Mouse (Mus musculus) midbrain, embryonic 15.5 days (tissue): Measurements from ENCODE around the gene Nav3. TPM values are rescaled to one million over a fixed set of nuclear protein-coding genes. Genes with fewer than 3 reads are reported as not detected.
A peak's percentile ranks its signal among the peaks of the same experiment; 100 is the strongest.

Experiments
- ATAC-seq: fragments of 200-750 bp; cut with Nextera tagmentation; replicated peaks from 2 replicates; pipeline ENCODE4 v1.8.0; 2017; ENCODE audit warnings: moderate TSS enrichment
- H3K27ac ChIP-seq: fragments of 300-500 bp; sonication (generic); 2 replicates; pipeline ENCODE4 v1.5.1; 2015; ENCODE audit warnings: mild to moderate bottlenecking, inconsistent platforms
- H3K27me3 ChIP-seq: fragments of 300-500 bp; sonication (generic); replicated peaks from 2 replicates; pipeline ENCODE4 v1.6.1; 2015; ENCODE audit warnings: inconsistent platforms
- H3K36me3 ChIP-seq: fragments of 300-500 bp; sonication (generic); replicated peaks from 2 replicates; pipeline ENCODE4 v1.6.1; 2015; ENCODE audit warnings: inconsistent platforms
- H3K4me1 ChIP-seq: fragments of 300-500 bp; sonication (generic); 2 replicates; pipeline ENCODE4 v1.6.1; 2015; ENCODE audit warnings: inconsistent platforms
- H3K4me2 ChIP-seq: fragments of 300-500 bp; sonication (generic); 2 replicates; pipeline ENCODE4 v1.6.1; 2015; ENCODE audit warnings: inconsistent platforms, mild to moderate bottlenecking, moderate library complexity
- H3K4me3 ChIP-seq: fragments of 300-500 bp; sonication (generic); 2 replicates; pipeline ENCODE4 v1.5.1; 2015; ENCODE audit warnings: mild to moderate bottlenecking, inconsistent platforms
- H3K9ac ChIP-seq: fragments of 300-500 bp; sonication (generic); 2 replicates; pipeline ENCODE4 v1.6.1; 2015; ENCODE audit warnings: mild to moderate bottlenecking, inconsistent platforms
- H3K9me3 ChIP-seq: fragments of 300-500 bp; sonication (generic); 2 replicates; pipeline ENCODE4 v1.6.1; 2016; ENCODE audit warnings: inconsistent platforms
- WGBS: fragments of 180-500 bp; shearing (Covaris S2); methylation state at CpG from one replicate; pipeline ENCODE4 v1.1.7; 2015; ENCODE audit warnings: mixed read lengths; 5-methylcytosine and 5-hydroxymethylcytosine counted together
- polyA plus RNA-seq: library from polyadenylated mRNA; unstranded; fragments of >200 nt; fragmentation: Nextera tagmentation; extraction: Ambion mirVana; gene quantifications from 2 replicates; pipeline ENCODE4 v1.2.1, GENCODE M21; 2015

Nav3 gene
- polyA plus RNA-seq, 1 experiment from 2014 or later = 27.0 TPM

DNA sequence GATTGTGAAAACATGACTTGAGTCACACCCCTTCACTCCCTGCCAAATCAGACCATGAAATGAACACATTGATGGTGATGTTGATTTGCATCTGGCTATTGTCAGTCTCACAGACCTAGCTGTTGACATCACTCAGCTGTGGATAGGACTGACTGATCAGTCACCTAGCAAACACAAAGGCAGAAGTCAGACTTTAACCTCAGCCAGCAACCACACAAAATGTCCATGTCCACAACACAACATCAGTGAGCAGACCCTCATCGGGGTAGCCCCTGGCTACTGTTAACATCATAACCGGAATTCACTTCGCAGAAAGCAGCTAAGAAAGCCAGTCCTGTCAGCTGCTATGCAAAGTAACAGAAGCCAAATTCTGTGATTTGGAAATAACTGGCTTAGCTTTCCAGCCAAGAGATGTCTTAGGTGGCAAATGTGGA, 213.9 kb downstream of the Nav3 start:
- ATAC-seq = peak; percentile 39; the same call in 1 of the 2 replicates
- H3K27me3 ChIP-seq = no peaks in the 10 kb centered on the region
- 45% methylated on average over 3 of the region's 3 CpGs for WGBS
- no peaks in the 10 kb centered on the region for H3K9me3 ChIP-seq
- no peak overlapping the region for H3K4me3 ChIP-seq
- peak overlapping the region; percentile 45; the same call in 1 of the 2 replicates for H3K27ac ChIP-seq
- no peak overlapping the region for H3K9ac ChIP-seq
- no peaks in the 10 kb centered on the region for H3K36me3 ChIP-seq
- H3K4me1 ChIP-seq = peaks cover 11% of the 10 kb centered on the region
- H3K4me2 ChIP-seq = no peak overlapping the region

DNA sequence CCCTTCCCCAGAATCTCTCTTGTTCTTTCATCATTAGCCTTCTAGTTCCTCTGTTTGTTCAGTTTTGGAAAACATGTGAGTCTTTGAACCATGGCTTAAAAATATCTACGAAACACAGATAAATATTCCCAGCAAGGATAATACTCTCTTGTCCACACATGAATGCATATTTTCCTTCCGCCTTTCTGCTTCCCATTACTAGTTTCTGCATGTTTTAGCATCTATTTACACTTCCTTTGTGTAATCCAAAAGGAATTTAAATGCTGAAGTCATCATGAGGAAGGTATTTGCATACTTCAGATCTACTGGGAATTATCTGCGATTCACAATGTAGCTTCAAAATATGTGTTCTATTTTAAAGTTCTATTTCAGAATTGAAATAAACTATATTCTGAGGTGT, 215.3 kb downstream of the Nav3 start:
- WGBS = 37% methylated on average over 3 of the region's 3 CpGs

DNA sequence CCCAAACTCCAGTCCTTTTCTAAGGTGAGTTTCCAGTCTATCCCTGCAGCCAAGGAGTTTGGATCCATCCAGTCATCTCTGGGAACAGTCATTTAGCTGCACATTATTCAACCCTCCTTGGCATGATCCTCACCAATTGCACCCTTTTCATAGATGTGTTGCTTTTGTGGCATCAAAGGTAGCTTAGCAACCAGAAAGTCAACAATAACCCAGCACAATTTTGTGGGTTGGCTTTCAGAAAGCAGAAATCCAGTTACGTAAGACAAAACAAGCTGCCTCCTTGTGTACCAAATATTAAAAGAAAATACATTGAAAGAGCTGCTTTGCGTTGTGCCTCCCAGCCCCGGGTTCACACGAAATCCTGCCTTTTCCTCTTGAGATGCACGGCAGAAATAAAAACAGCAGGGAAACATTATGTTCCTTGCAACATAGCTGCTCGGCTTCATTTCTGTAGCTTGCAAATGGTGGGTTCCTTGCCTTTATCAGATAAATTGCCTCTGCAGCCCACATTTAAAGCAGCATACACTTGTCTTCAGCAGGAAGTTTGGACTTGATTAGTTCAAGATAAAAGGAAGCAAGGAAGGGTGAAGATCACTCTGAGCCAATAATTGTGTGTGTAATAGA, 222.6 kb downstream of the Nav3 start:
- Histone ChIP-seq H3K27ac (peak overlapping the region; percentile 62; the same call in 1 of the 2 replicates), H3K27me3 (no peaks in the 10 kb centered on the region), H3K4me2 (no peak overlapping the region), H3K9me3 (no peaks in the 10 kb centered on the region), H3K9ac (no peak overlapping the region), H3K4me1 (peaks cover 6% of the 10 kb centered on the region; the same call in 1 of the 2 replicates), H3K4me3 (no peak overlapping the region), H3K36me3 (no peaks in the 10 kb centered on the region)
- ATAC-seq = no peak
- 54% methylated on average over 6 of the region's 6 CpGs for WGBS

More for the DNA sequence above, 215.3 kb downstream of the Nav3 start:
- Histone ChIP-seq H3K27ac (no peak overlapping the region), H3K4me1 (peaks cover 11% of the 10 kb centered on the region), H3K36me3 (no peaks in the 10 kb centered on the region), H3K9ac (no peak overlapping the region), H3K4me2 (no peak overlapping the region), H3K27me3 (no peaks in the 10 kb centered on the region), H3K9me3 (no peaks in the 10 kb centered on the region), H3K4me3 (no peak overlapping the region)
- ATAC-seq = no peak

DNA sequence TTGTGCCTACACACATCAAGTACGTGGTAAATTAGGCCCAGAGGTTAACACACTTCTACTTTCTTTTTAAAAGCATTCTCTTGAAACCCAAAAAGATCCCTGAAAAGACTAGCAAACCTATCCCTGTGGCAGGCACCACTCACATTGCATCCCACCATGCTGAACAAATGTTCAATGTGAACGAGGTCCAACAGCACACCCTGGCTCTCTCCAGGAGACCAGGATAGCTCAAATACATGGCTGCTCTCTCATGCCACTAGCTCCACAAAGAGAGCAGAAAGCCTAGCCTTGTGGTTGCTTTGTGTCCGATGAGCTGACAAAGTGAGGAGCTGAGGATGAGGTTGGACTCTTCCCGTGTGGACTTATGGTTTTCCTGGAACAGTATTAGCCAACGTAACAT, 249.6 kb downstream of the Nav3 start:
- WGBS = 83% methylated on average over 5 of the region's 5 CpGs

DNA sequence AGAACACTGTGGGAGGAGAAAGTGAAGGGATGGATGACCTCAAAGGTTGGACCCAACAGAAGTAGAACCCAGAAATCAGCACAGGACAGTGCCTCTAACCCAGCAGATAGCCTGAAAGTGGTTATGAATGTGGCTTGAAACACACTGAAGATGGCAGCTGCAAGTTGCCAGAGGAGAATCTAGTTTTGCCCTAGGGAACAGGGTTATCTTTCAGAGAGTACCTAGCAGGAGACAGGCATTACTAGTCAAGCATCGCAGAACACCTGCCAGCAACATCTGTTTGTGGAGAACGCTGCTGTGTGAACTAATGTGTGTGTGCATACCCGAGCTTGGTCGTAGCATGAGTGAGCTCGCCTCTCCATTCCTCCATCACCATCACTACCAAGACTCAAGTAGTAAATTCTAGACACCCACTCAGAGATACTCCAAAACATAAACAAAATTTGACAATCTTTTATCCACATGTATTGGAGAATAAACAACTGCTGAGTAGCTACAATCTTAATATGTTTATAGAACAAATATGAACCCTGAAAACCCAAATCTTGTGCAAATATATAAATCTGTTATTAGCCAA, 251.8 kb downstream of the Nav3 start:
- Histone ChIP-seq H3K36me3 (no peaks in the 10 kb centered on the region), H3K9me3 (no peaks in the 10 kb centered on the region), H3K9ac (no peak overlapping the region), H3K4me3 (no peak overlapping the region), H3K27ac (no peak overlapping the region), H3K27me3 (no peaks in the 10 kb centered on the region), H3K4me2 (no peak overlapping the region), H3K4me1 (no peaks in the 10 kb centered on the region)
- WGBS = 90% methylated on average over 5 of the region's 5 CpGs
- no peak for ATAC-seq

More for the DNA sequence above, 249.6 kb downstream of the Nav3 start:
- Histone ChIP-seq H3K9ac (no peak overlapping the region), H3K4me3 (no peak overlapping the region), H3K36me3 (no peaks in the 10 kb centered on the region), H3K27me3 (no peaks in the 10 kb centered on the region), H3K9me3 (no peaks in the 10 kb centered on the region), H3K4me2 (no peak overlapping the region), H3K4me1 (no peaks in the 10 kb centered on the region), H3K27ac (no peak overlapping the region)
- ATAC-seq = no peak

DNA sequence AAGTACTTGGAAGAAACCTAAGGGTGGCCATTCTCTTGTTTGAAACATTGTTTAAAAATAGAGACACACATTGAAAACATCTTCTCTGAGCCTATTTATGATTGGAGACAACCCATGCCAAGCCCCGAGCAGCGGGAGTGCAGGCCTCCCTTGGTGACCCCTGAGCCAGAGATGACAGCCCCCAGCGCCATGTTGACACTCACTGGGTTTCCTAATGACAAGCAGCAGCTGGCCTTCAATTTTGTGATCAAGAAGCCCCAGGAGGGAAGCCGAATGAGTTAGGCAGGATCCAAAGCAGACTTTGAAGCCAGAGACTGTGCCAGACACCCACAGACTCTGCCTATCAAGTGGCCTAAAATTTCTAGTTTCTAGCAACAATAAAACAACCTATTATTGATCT, 263.1 kb downstream of the Nav3 start:
- H3K4me3 ChIP-seq = no peak overlapping the region
- no peak for ATAC-seq
- H3K27me3 ChIP-seq = no peaks in the 10 kb centered on the region
- WGBS = 35% methylated on average over 4 of the region's 4 CpGs
- H3K27ac ChIP-seq = peak overlapping the region; percentile 41; the same call in 1 of the 2 replicates
- H3K4me1 ChIP-seq = peaks cover 10% of the 10 kb centered on the region
- H3K9ac ChIP-seq = no peak overlapping the region
- H3K4me2 ChIP-seq = no peak overlapping the region
- H3K9me3 ChIP-seq = no peaks in the 10 kb centered on the region
- H3K36me3 ChIP-seq = no peaks in the 10 kb centered on the region

DNA sequence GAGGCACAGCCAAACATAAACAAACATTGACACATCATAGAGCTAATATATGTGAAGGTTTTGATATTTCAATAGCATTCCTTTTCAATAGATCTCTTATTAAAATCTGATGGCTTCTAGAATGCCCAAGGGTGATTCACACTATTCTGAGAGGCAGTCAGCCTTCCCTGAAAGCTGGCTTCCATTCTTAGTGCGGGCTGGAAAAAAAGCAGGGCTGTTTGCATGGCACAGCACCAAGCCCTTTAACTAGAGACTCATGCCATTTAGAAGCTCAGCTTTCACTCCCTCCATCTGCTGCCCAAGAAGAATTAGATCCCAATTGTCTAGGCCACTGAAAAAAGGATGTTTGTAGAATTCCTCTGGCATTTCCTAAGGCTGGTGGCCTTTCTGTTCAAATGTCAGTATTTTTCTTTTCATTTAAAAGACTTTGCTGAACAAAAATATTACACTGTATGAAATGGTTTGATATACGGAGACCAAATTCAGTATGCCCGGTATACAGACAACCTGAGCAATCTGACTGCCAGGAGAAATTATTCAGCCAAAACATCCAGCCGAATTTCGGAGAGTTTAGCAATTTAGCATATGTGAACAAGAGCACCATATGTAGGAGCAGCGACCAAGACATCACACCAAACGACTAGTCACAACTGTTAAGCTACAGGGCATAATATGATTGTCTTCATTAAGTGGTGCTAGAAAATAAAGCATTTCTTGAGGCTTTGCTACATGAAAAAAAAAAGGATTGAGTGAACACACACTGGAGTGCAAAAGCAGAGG, 263.8 kb downstream of the Nav3 start:
- Histone ChIP-seq H3K27me3 (no peaks in the 10 kb centered on the region), H3K36me3 (no peaks in the 10 kb centered on the region), H3K27ac (peak overlapping the region; percentile 41), H3K9me3 (no peaks in the 10 kb centered on the region), H3K4me1 (peaks cover 10% of the 10 kb centered on the region), H3K4me3 (no peak overlapping the region), H3K4me2 (no peak overlapping the region), H3K9ac (no peak overlapping the region)
- no peak for ATAC-seq
- 46% methylated on average over 7 of the region's 7 CpGs for WGBS

DNA sequence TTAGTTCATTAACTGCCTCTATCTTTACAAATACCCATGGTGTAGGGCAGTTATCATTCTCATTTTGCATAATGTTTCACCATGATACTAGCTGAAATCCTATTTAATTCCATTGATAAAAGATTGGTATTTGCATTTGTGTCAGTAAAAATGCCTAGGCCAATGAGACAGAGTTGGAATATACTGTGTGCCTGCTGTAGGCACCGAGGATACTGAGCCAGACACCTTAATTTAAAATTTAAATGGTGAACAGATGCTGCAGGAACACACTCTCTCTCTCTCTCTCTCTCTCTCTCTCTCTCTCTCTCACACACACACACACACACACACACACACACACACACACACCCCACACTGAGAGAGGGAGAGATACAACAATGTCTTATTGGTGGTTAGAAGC, 269.8 kb downstream of the Nav3 start:
- Histone ChIP-seq H3K27ac (no peak overlapping the region), H3K9me3 (no peaks in the 10 kb centered on the region), H3K4me2 (no peak overlapping the region), H3K9ac (no peak overlapping the region), H3K36me3 (no peaks in the 10 kb centered on the region), H3K4me3 (no peak overlapping the region), H3K27me3 (no peaks in the 10 kb centered on the region), H3K4me1 (no peaks in the 10 kb centered on the region; the same call in 1 of the 2 replicates)
- 31% methylated on average over 1 of the region's 1 CpGs for WGBS
- ATAC-seq = no peak

DNA sequence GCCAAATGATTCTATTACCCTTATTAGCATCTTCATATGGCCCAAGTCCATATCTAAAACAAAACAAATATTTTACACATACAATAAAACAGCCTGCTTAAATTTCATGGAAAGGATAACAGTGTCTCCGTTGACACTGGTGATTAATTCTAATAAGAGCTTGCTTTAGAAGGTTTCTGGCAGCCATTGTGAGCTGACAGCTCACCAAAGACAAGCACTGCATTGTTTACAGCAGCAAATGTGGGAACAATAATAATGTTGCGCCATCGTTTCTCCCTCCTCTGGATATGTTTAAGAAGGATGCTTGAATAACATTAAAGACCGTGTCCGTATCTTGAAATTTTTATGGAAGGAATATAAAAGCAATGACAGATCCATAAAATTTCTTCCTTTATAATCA, 280.1 kb downstream of the Nav3 start:
- Histone ChIP-seq H3K4me1 (no peaks in the 10 kb centered on the region), H3K36me3 (no peaks in the 10 kb centered on the region), H3K9me3 (no peaks in the 10 kb centered on the region), H3K9ac (no peak overlapping the region), H3K4me2 (no peak overlapping the region), H3K27me3 (no peaks in the 10 kb centered on the region), H3K4me3 (no peak overlapping the region), H3K27ac (no peak overlapping the region)
- ATAC-seq = no peak
- WGBS = 62% methylated on average over 5 of the region's 5 CpGs

DNA sequence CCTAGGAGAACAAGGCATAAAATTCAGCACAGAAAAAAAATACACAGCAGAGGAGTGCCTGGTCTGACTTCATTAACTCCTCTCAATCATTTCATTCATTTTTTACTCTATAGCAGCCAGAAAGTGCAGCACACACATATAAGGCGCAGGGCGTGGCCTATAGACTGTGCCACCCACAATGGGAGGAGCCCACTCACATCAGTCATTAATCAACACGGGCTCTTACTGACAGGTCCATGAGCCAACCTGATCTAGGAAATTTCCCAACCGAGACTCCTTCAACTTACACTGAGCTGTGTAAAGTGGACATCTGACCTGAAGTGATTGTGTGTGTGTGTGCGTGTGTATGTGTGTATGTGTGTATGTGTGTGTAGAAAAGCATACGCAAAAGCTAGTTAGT, 286.6 kb downstream of the Nav3 start:
- Histone ChIP-seq H3K9ac (no peak overlapping the region), H3K4me2 (no peak overlapping the region), H3K27me3 (no peaks in the 10 kb centered on the region), H3K9me3 (no peaks in the 10 kb centered on the region), H3K4me1 (peaks cover 6% of the 10 kb centered on the region; the same call in 1 of the 2 replicates), H3K27ac (no peak overlapping the region), H3K36me3 (no peaks in the 10 kb centered on the region), H3K4me3 (no peak overlapping the region)
- WGBS = 86% methylated on average over 6 of the region's 6 CpGs
- 0 out of 2 replicates have a peak, but pooled peaks have one; percentile 55 for ATAC-seq

DNA sequence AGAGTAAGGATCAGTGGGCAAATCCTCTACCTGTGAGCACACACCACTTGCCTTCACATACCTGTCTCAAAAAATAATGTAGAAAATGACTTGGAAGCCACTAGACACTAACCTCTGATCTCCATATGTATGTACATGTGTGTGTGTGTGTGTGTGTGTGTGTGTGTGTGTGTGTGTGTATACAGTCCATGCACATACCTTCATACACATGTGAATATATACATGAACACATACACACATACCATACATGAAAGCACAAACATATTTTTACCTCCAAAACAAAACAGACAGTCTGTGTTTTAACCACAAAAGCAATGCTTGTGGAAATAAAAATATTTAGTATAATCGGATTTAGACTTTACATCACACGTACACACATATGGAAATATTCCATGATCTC, 287.1 kb downstream of the Nav3 start:
- Histone ChIP-seq H3K27ac (no peak overlapping the region), H3K9ac (no peak overlapping the region), H3K36me3 (no peaks in the 10 kb centered on the region), H3K9me3 (no peaks in the 10 kb centered on the region), H3K27me3 (no peaks in the 10 kb centered on the region), H3K4me3 (no peak overlapping the region), H3K4me2 (no peak overlapping the region), H3K4me1 (peaks cover 6% of the 10 kb centered on the region; the same call in 1 of the 2 replicates)
- 90% methylated on average over 2 of the region's 2 CpGs for WGBS
- ATAC-seq = peak; percentile 62; the same call in 1 of the 2 replicates

DNA sequence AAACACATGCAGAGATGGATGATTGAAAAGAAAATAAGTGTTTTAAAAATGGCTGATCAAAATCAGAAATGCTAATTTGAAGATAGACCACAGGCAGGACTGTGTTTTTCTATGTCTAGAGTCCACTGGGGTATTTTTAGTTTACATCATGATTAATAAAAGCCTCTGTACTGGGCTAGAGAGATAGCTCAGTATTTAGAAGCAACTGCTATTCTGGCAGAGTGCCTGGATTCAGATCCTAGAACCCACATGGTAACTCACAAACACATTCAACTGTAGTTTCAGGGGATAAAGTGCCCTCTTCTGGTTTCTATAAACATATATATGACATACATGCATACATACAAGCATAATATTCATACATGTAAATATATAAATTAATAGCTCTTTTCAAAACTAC, 293.4 kb downstream of the Nav3 start:
- H3K9ac ChIP-seq = no peak overlapping the region
- no peak overlapping the region for H3K4me2 ChIP-seq
- no peak overlapping the region for H3K4me3 ChIP-seq
- no peaks in the 10 kb centered on the region for H3K36me3 ChIP-seq
- no peak for ATAC-seq
- H3K9me3 ChIP-seq = no peaks in the 10 kb centered on the region
- no peaks in the 10 kb centered on the region for H3K27me3 ChIP-seq
- peaks cover 14% of the 10 kb centered on the region for H3K4me1 ChIP-seq
- H3K27ac ChIP-seq = no peak overlapping the region
